Mouse (Mus musculus) kidney, embryonic 14.5 days (tissue): ENCODE measurements around the gene Erp29. TPM values are rescaled to one million over a fixed set of nuclear protein-coding genes. Genes with fewer than 3 reads are reported as not detected.
A peak's percentile ranks its signal among the peaks of the same experiment; 100 is the strongest.
"Not testable (repeated sequence)": the region's sequence is repeated elsewhere in the genome, so short reads cannot be mapped to it uniquely, and the experiment has no call there.

Experiments
- ATAC-seq: fragments of 200-750 bp; cut with Nextera tagmentation; 2 replicates; pipeline ENCODE4 v1.8.0; 2017; ENCODE audit warnings: moderate number of reproducible peaks, mild to moderate bottlenecking, moderate TSS enrichment, moderate library complexity; ENCODE audit not compliant: low FRiP score, low TSS enrichment
- H3K27ac ChIP-seq: fragments of 300-500 bp; sonication (generic); 2 replicates; pipeline ENCODE4 v1.5.1; 2014; ENCODE audit warnings: low read depth, mild to moderate bottlenecking, low read length, moderate library complexity, mixed read lengths
- H3K27me3 ChIP-seq: fragments of 300-500 bp; sonication (generic); 2 replicates; pipeline ENCODE4 v1.6.1; 2014; ENCODE audit warnings: mild to moderate bottlenecking, low read length; ENCODE audit not compliant: control insufficient read depth, insufficient read depth
- H3K36me3 ChIP-seq: fragments of 300-500 bp; sonication (generic); 2 replicates; pipeline ENCODE4 v1.6.1; 2014; ENCODE audit warnings: low read length, mixed read lengths; ENCODE audit not compliant: control insufficient read depth, insufficient read depth
- H3K4me1 ChIP-seq: fragments of 300-500 bp; sonication (generic); 2 replicates; pipeline ENCODE4 v1.6.1; 2014; ENCODE audit warnings: low read length, mixed read lengths; ENCODE audit not compliant: control insufficient read depth, insufficient read depth
- H3K4me2 ChIP-seq: fragments of 300-500 bp; sonication (generic); replicated peaks from 2 replicates; pipeline ENCODE4 v1.6.1; 2014; ENCODE audit warnings: low read depth, mild to moderate bottlenecking, low read length
- H3K4me3 ChIP-seq: fragments of 300-500 bp; sonication (generic); 2 replicates; pipeline ENCODE4 v1.5.1; 2014; ENCODE audit warnings: mild to moderate bottlenecking, low read length
- H3K9ac ChIP-seq: fragments of 300-500 bp; sonication (generic); 2 replicates; pipeline ENCODE4 v1.6.1; 2014; ENCODE audit warnings: low read depth, mild to moderate bottlenecking, low read length, moderate library complexity
- H3K9me3 ChIP-seq: fragments of 300-500 bp; sonication (generic); 2 replicates; pipeline ENCODE4 v1.6.1; 2016; ENCODE audit warnings: low read length; ENCODE audit not compliant: control insufficient read depth
- WGBS: fragments of 180-500 bp; shearing (Covaris S2); extraction: QIAGEN DNeasy Blood & Tissue Kit; methylation state at CpG from one replicate; pipeline ENCODE4 v1.1.7; 2014; 5-methylcytosine and 5-hydroxymethylcytosine counted together
- polyA plus RNA-seq: library from polyadenylated mRNA; unstranded; fragments of >200 nt; fragmentation: Nextera tagmentation; extraction: Ambion mirVana; gene quantifications from 2 replicates; pipeline ENCODE4 v1.2.1, GENCODE M21; 2014

Gene Erp29
- polyA plus RNA-seq = 136 and 142 TPM in 2 replicates

GRCm38 (mm10) chr5:121452026-121452869, at the start of gene Erp29:
Gene Erp29 (minus strand): TSS chr5:121452506.
- peaks cover 25% of the 10 kb centered on the region for H3K36me3 ChIP-seq
- H3K9me3 ChIP-seq = no peaks in the 10 kb centered on the region
- H3K27me3 ChIP-seq = no peaks in the 10 kb centered on the region
- H3K4me3 ChIP-seq = peak within 1 kb of the TSS; percentile 89
- ATAC-seq = peak; percentile 93
- peaks cover 24% of the 10 kb centered on the region for H3K4me1 ChIP-seq
- peak within 1 kb of the TSS; percentile 91 for H3K27ac ChIP-seq
- WGBS = under 1% methylated on average over 66 of the region's 97 CpGs
- H3K9ac ChIP-seq = peak within 1 kb of the TSS; percentile 95
- peak within 1 kb of the TSS; percentile 85 for H3K4me2 ChIP-seq

DNA sequence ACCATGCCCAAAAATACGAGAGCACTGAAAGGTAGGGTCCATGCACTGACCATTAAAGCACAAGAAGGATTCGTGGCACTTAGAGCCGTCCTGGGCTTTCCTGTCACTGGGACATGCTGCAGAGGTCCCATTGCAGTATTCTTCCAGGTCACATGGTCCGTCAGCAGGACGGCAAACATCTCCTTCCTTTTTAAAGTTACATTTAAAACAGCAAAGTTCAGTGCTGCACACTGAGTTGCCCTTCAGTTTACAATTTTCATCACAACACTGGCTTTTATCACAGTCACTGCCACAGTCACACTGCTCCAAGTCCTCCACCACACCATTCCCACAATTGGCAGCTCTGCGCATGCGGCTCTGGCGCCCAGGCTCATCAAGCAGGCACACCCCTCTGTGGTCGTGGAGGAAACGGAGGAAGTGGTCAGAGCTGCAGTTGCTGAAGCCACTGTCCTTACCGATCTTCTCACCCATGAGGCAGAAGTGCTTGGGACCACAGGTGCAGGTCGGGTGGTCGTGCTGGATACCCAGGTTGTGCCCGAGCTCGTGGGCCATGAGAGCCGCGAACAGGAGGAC, 49.2 kb upstream of the Erp29 start:
- not testable (repeated sequence) for H3K4me2 ChIP-seq, H3K4me1 ChIP-seq, ATAC-seq, H3K9ac ChIP-seq, H3K27ac ChIP-seq, H3K36me3 ChIP-seq, H3K27me3 ChIP-seq, H3K9me3 ChIP-seq, H3K4me3 ChIP-seq
- 73% methylated on average over 10 of the region's 17 CpGs for WGBS

GRCm38 (mm10) chr5:121500719-121501118, 48.4 kb upstream of the Erp29 start:
- Histone ChIP-seq H3K4me1 (no peaks in the 10 kb centered on the region), H3K27me3 (no peaks in the 10 kb centered on the region), H3K36me3 (no peaks in the 10 kb centered on the region), H3K9me3 (no peaks in the 10 kb centered on the region), H3K4me2 (no peak overlapping the region), H3K4me3 (no peak overlapping the region), H3K27ac (no peak overlapping the region), H3K9ac (no peak overlapping the region)
- whole genome bisulfite sequencing = 58% methylated on average over 7 of the region's 7 CpGs
- no peak for ATAC-seq

- WGBS = 79% methylated on average over 8 of the region's 8 CpGs
- H3K4me2 ChIP-seq = no peak overlapping the region
- ATAC-seq = no peak
Observed at GRCm38 (mm10) chr5:121493305-121493704, 41.0 kb upstream of the Erp29 start.

DNA sequence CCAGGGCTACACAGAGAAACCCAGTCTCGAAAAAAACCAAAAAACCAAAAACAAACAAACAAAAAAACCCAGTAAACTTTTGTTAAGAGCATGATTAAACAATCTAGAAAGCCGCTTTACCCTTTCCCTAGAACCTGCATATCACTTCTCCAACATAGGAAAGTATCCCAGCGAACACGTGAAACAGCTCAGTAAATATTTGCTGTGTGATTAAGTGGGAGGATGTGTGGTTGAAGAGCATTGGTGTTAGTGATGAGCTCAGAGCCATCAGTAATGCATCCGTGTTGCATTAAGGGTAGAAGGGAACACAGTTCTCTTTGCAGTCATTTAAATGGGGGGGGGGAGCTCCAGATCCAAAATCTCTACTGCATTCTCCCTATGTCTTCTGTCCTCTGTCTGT, 32.5 kb upstream of the Erp29 start:
- 84% methylated on average over 5 of the region's 5 CpGs for WGBS
- no peak for ATAC-seq
- Histone ChIP-seq H3K4me1 (no peaks in the 10 kb centered on the region), H3K27me3 (no peaks in the 10 kb centered on the region), H3K4me2 (no peak overlapping the region), H3K27ac (no peak overlapping the region), H3K36me3 (no peaks in the 10 kb centered on the region), H3K4me3 (no peak overlapping the region), H3K9ac (no peak overlapping the region), H3K9me3 (no peaks in the 10 kb centered on the region)

More at GRCm38 (mm10) chr5:121493305-121493704, 41.0 kb upstream of the Erp29 start:
- no peaks in the 10 kb centered on the region for H3K9me3 ChIP-seq
- H3K36me3 ChIP-seq = no peaks in the 10 kb centered on the region
- H3K27me3 ChIP-seq = no peaks in the 10 kb centered on the region
- no peak overlapping the region for H3K4me3 ChIP-seq
- H3K27ac ChIP-seq = no peak overlapping the region
- no peak overlapping the region for H3K9ac ChIP-seq
- no peaks in the 10 kb centered on the region for H3K4me1 ChIP-seq

DNA sequence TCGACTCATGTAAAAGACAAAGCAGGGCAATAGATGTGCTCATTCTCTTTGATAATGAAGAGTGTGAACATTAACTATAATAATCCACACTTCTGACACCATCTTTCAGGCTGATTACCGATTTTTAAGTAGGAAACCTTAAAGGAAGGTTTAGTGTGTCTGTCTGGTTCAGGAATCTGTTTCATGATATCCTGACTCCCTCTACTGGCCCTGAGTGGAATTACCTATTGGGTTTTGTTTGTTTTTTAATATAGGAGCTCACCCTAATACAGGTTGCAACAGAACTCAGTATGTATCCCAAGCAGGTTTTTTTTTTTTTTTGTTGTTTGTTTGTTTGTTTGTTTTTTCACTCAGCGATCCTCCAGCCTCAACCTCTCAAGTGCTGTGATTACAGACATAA, 25.4 kb upstream of the Erp29 start:
- Histone ChIP-seq H3K27ac (no peak overlapping the region), H3K9ac (no peak overlapping the region), H3K4me2 (no peak overlapping the region), H3K36me3 (no peaks in the 10 kb centered on the region), H3K4me3 (no peak overlapping the region), H3K4me1 (no peaks in the 10 kb centered on the region), H3K27me3 (no peaks in the 10 kb centered on the region), H3K9me3 (no peaks in the 10 kb centered on the region)
- ATAC-seq = peak; percentile 43; the same call in 1 of the 2 replicates
- WGBS = 37% methylated on average over 3 of the region's 3 CpGs

GRCm38 (mm10) chr5:121476040-121476439, 23.7 kb upstream of the Erp29 start:
- no peaks in the 10 kb centered on the region for H3K9me3 ChIP-seq
- 94% methylated on average over 1 of the region's 1 CpGs for WGBS

GRCm38 (mm10) chr5:121474610-121475009, 22.3 kb upstream of the Erp29 start:
- Histone ChIP-seq H3K9ac (no peak overlapping the region), H3K27me3 (no peaks in the 10 kb centered on the region), H3K27ac (no peak overlapping the region), H3K4me1 (no peaks in the 10 kb centered on the region), H3K4me2 (no peak overlapping the region), H3K36me3 (no peaks in the 10 kb centered on the region), H3K9me3 (no peaks in the 10 kb centered on the region), H3K4me3 (no peak overlapping the region)
- 73% methylated on average over 7 of the region's 7 CpGs for WGBS
- no peak for ATAC-seq

More at GRCm38 (mm10) chr5:121476040-121476439, 23.7 kb upstream of the Erp29 start:
- no peak overlapping the region for H3K4me3 ChIP-seq
- no peak overlapping the region for H3K27ac ChIP-seq
- H3K4me2 ChIP-seq = no peak overlapping the region
- H3K9ac ChIP-seq = no peak overlapping the region
- H3K36me3 ChIP-seq = no peaks in the 10 kb centered on the region
- H3K27me3 ChIP-seq = no peaks in the 10 kb centered on the region
- ATAC-seq = no peak
- H3K4me1 ChIP-seq = no peaks in the 10 kb centered on the region

- WGBS = 85% methylated on average over 2 of the region's 2 CpGs
- H3K9ac ChIP-seq = no peak overlapping the region
- no peaks in the 10 kb centered on the region for H3K4me1 ChIP-seq
- H3K27me3 ChIP-seq = no peaks in the 10 kb centered on the region
- no peaks in the 10 kb centered on the region for H3K9me3 ChIP-seq
- no peak for ATAC-seq
- no peaks in the 10 kb centered on the region for H3K36me3 ChIP-seq
- H3K27ac ChIP-seq = no peak overlapping the region
- H3K4me3 ChIP-seq = no peak overlapping the region
- H3K4me2 ChIP-seq = no peak overlapping the region
Observed at GRCm38 (mm10) chr5:121472411-121472810, 20.1 kb upstream of the Erp29 start.
